Mouse (Mus musculus): ENCODE measurements around the gene Wwc1.
"Not testable (repeated sequence)": the region's sequence is repeated elsewhere in the genome, so short reads cannot be mapped to it uniquely, and the experiment has no call there.

The Wwc1 gene

DNA sequence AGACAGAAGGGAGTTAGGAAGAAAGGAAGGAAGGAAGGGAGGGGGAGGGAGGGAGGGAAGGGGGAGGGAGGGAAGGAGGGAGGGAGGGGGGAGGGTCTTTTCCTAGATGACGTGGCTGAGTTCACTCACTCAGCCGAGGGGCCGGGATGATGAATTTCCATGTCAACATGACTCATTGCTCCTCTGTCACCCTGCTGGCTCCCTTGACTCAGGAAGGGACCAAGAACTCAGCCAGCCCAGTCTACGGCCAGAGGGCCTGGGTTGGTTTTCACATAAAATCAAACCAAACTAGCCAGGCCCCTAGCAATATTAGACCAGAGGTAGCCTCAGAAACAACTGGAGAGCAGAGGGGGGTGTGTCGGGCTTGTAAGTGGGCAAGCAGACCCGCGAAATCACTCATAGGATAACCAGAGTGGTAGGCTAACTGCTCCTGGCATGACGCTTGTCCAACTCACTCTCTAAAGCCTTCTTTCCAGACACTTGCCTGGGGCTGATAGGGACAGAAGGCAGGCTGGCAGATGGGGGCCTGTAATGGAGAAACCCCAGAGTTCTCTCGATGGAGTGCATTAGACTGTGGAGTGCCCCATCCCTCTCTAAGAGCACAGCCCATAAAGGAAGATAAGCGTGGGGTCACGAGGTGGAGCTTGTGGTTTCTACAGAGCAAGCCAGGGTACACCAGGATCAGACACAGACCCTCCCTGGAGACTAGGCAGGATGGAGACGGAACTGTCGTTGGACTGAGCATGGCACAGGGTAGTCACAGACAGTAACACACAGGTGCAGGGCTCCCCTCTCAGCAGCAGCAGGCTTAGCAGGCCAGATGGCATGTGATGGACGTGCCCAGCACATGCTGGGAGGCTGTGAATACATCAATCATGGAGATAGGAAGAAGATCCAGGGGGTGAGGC is 102.4 kb downstream of the Wwc1 start:
- no peak for DNase-seq

DNA sequence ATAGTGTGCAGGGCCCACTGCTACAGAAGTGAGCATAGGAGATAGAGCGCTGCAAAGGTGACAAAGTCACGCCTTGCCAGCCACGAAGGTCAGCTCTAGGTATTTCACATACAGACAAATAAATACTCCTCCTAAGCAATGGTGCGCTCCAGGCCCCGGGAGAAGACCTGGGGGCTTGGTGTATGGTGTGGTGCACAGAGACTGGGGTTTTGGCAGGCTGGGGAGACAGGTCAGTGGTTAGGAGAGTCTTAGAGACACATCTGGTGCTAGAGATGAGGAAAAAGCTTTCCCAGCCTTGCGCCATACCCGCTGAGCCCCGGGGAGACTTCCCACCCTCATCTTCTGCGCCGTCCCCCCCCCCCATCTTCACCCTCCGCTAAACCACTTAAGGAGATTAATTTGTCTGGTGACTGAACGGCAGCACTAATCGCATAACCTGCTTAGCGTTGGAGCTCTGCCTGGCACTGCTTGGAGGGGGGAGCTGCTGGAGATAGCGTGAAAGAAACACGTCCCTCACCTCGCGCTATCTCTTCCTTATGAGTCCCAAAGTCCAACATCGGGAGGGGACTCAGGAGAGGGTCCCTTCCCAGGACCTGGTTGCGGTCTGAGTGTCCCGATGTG is 106.6 kb downstream of the Wwc1 start:
- DNase-seq = no peak

DNA sequence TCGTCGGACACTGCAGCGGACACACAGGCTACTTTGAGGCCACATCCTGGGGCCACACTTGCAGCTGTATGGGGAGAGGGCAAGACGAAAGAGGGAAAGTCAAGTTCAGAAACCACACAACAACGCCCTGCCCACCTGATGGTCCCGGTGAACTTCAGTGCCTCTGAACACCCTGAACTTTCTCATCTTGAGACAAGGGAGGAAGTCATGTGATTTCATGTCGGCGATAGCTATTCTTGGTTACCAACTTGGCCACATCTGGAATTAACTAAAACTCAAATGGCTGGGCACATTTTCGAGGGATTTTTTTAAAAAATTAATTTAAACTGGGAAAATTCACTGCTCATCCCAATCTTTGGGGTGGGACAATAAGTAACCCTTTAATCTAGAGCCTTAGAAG is 109.4 kb downstream of the Wwc1 start:
- no peak for DNase-seq

GRCm38 (mm10) chr11:35866140-35866539 is 114.2 kb downstream of the Wwc1 start:
- no peak for DNase-seq

- peak; percentile 86 for DNase-seq
These were observed 115.2 kb downstream of the Wwc1 start for GRCm38 (mm10) chr11:35864981-35865604.

GRCm38 (mm10) chr11:35863653-35864052 is 116.7 kb downstream of the Wwc1 start:
- peak; percentile 51 for DNase-seq

- DNase-seq = no peak
These were observed 122.8 kb downstream of the Wwc1 start for GRCm38 (mm10) chr11:35857395-35858067.

GRCm38 (mm10) chr11:35856359-35857040 is 123.8 kb downstream of the Wwc1 start:
- DNase-seq = peak; percentile 48

- no peak for DNase-seq
These were observed 124.8 kb downstream of the Wwc1 start for GRCm38 (mm10) chr11:35855567-35855966.

- DNase-seq = no peak
These were observed 125.4 kb downstream of the Wwc1 start for GRCm38 (mm10) chr11:35854941-35855340.

- no peak for DNase-seq
These were observed 126.7 kb downstream of the Wwc1 start for GRCm38 (mm10) chr11:35853651-35854050.

GRCm38 (mm10) chr11:35852731-35853130 is 127.6 kb downstream of the Wwc1 start:
- no peak for DNase-seq

DNA sequence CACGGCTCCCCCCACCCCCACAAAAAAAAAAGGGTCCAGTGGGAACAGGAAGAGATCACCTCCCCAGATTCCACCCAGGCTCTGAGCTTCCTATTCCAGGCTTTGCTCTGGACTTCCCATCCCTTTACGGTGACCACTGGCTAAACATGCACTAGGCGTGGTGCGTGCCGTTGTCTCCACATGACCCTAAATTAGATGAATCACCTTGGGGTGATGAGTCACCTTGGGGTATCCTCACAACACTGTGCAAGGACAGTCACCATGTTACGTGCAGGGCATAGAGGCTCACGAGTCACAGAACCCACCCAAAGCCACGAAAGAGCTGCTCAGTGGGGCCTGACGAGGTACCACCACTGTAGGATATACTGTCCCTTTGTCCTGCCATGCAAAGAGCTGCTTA is 136.0 kb downstream of the Wwc1 start:
- DNase-seq = no peak

- DNase-seq = not testable (repeated sequence)
These were observed 137.8 kb downstream of the Wwc1 start for GRCm38 (mm10) chr11:35842560-35842959.

GRCm38 (mm10) chr11:35841738-35842325 is 138.5 kb downstream of the Wwc1 start:
- DNase-seq = no peak

GRCm38 (mm10) chr11:35840806-35841205 is 139.5 kb downstream of the Wwc1 start:
- not testable (repeated sequence) for DNase-seq

DNA sequence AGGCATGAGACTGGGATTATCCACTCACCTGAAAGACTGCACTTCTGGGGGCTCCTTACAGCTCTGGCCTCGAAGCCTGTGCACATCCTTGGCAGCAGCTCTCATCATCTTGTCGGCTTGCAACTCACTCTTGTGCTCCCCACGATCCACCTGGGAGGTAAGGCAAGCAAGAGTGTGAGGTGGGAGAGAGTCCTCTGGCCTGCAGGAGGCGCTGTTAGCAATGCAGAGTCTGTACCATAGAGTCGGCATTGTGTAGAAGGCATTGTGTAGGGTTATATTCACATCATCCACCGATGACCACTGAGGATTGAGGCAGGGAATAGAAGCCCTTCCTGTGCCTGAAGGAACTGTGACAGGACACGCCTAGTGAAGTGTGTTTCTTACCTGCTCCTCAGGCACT is 140.0 kb downstream of the Wwc1 start:
- no peak for DNase-seq

DNA sequence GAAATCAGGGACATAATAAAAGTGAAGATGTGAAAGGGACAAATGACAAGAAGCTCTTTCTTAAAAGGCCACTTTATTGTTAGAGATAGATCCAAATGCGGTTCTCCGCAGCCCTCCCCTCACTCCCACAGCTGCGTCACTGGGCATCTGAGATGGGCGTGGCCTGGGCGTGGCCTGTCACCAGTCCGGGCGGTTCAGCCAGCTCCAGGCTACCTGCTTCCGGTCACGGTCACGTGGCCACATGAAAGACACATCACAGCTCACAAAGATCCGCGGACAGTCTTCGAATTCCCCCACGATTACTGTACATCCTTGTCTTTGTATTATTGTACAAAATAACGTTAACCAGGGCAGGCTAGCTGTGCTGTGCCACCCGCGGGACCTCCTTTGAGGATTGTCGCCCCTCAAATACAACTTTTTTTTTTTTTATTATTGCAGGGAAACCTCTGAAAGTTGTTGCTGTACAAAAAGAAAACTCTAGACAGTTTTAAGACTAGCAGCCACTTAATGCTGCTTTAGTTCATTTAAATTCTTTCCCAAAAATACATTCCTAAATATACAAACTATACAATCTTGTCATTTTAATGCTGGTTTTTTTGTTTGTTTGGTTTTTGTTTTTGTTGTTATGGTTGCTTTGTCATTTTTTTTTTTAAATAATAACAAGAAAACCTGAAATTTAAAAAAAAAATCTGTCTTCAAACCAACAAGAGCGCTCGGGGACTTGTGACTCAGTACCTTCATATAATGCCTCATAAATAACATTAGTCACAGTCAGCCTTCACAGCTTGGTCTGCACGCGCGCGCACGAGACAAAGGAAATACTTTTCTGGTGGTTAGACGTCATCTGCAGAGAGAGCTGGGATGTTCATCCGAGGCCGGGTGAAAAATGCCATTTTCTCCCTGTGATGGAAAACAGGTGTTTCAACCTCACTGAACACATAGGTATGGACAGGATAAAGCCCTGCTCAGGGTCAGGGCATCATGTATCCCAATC is 141.7 kb downstream of the Wwc1 start:
- DNase-seq = peak; percentile 83

DNA sequence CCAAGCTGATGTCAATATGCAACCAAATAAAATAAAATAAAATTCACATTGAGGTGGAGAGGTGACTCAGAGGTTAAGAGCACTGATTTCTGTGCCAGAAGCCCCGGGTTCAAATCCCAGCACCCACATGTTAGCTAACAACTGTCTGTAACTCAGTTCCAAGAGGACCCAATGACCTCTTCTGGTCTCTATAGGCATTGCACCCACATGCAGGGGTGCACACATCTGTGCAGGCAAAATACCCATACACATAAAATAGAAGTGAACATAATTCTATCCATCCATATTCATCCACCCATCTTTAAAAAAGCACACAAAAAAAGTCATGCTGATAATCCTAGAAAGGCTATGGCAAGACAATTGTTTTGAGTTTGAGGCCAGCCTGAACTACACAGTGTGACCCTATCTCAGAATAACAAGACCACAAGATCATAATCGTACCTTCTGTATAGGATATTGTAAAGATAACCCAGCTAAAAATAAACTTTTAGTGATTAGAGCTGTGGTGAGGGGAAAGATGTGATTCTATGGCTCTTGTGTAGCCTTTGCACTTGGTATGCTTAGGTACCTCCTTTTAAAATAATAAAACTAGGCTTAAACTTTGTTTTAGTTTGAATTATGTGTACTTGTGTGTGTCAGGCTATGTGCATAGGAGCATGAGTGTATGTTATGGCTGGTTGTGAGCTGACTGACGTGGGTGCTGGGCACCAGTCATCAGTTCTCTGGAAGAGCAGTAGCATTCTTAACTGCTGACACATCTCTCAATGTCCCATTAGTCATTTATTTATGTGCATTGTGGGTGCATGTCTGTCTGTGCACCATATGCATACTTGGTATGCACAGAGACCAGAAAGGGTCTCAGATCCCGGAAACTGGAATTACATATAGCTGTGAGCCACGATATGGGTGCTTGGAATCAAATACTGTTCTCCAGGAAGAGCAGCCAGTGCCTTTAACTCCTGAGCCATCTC is 142.9 kb downstream of the Wwc1 start:
- DNase-seq = no peak
